ENCODE assay signal across 8 mouse cellular contexts in genomic region chr2:32130435-32130834, GRCm38 (mm10). TPM values are rescaled to one million over a fixed set of nuclear protein-coding genes. Genes with fewer than 3 reads are reported as not detected.
DNase-seq lines count a peak whose midpoint lies in the region; ATAC-seq lines count a peak whose summit lies in the region.

No protein-coding gene starts in this region.

- DNase-seq in embryo, embryonic 10 days (ENCODE audit: low spot score), result peak; percentile 81
- no peak for DNase-seq in embryo, embryonic 9.5 days (ENCODE audit: extremely low spot score)
- DNase-seq in B cell, adult 2 months, result peak; percentile 40 to 46
- DNase-seq in brain, adult 2 months (ENCODE audit: low read depth, low spot score), result peak; percentile 85
- DNase-seq in heart, adult 8-10 months (ENCODE audit: low spot score), result peak; percentile 63
- peak; percentile 63 to 66 for DNase-seq in left cerebral cortex, adult 18-20 months (ENCODE audit: low spot score in 2 of 2)
- DNase-seq in thymus, postnatal 14 days, result peak; percentile 70

- ATAC-seq in megakaryocyte progenitor cell, adult 5-6 weeks (replicated peaks; ENCODE audit: poor library complexity), result 0 out of 2 replicates have a peak, but pooled peaks have one; percentile 29

RNA-seq across cellular contexts. Expression of gene Prrc2b, which starts 20.4 kb away (rescaled TPM):
- total RNA-seq in heart, adult 8-10 months (2022), result 10 to 100 TPM; 83.5 to 94.1 (median 89.2) TPM
- total RNA-seq in left cerebral cortex, adult 18-20 months (2021), result 100 to 1,000 TPM; 259 to 266 TPM
- total RNA-seq in megakaryocyte progenitor cell, adult 5-6 weeks (2015), result 37.5 and 37.8 TPM in 2 replicates
- total RNA-seq in megakaryocyte progenitor cell, adult 5-6 weeks (2017), result 16.6 and 18.2 TPM in 2 replicates

RNA-seq across cellular contexts. Expression of gene Plpp7, which starts 35.1 kb away (rescaled TPM):
- total RNA-seq in heart, adult 8-10 months (2022), result 10 to 100 TPM; 34.7 to 48.9 (median 42.6) TPM
- total RNA-seq in left cerebral cortex, adult 18-20 months (2021), result 10 to 100 TPM; 27.1 to 32.4 TPM
- 1.4 TPM in 2 replicates for total RNA-seq in megakaryocyte progenitor cell, adult 5-6 weeks (2015)
- total RNA-seq in megakaryocyte progenitor cell, adult 5-6 weeks (2017), result 0.54 and 2.5 TPM in 2 replicates

RNA-seq across cellular contexts. Expression of gene Fam78a, which starts 45.8 kb away (rescaled TPM):
- 10 to 100 TPM; 12.7 to 26.1 (median 16.3) TPM for total RNA-seq in heart, adult 8-10 months (2022)
- total RNA-seq in left cerebral cortex, adult 18-20 months (2021), result 1 to 10 TPM; 6.2 to 9.6 TPM
- 8.9 and 11.9 TPM in 2 replicates for total RNA-seq in megakaryocyte progenitor cell, adult 5-6 weeks (2015)
- total RNA-seq in megakaryocyte progenitor cell, adult 5-6 weeks (2017), result 7.5 and 10.8 TPM in 2 replicates

Comparison
In these comparisons a context has a peak if more than half of its experiments do, and no peak if none do; other contexts are left out.
1. RNA of gene Plpp7, which starts 35.1 kb away (total RNA-seq): 34.7 to 48.9 TPM in heart, adult 8-10 months and 27.1 to 32.4 TPM in left cerebral cortex, adult 18-20 months; 0.54 to 2.5 TPM in megakaryocyte progenitor cell, adult 5-6 weeks; every median in the first group is over 4 times any median in the second.